Mouse (Mus musculus) kidney, postnatal 0 days (tissue): ENCODE measurements around the gene Rsad2. TPM values are rescaled to one million over a fixed set of nuclear protein-coding genes. Genes with fewer than 3 reads are reported as not detected.

Source experiments
- ATAC-seq: fragments of 200-750 bp; cut with Nextera tagmentation; replicated peaks from 2 replicates; pipeline ENCODE4 v1.8.0; 2017; ENCODE audit warnings: low read depth, moderate number of reproducible peaks, moderate TSS enrichment, moderate library complexity; ENCODE audit not compliant: low FRiP score
- DNase-seq: peaks from one replicate; pipeline ENCODE4 v3.0.0-alpha.2; 2016; ENCODE audit warnings: low spot score
- H3K27ac ChIP-seq: fragments of 300-500 bp; sonication (generic); 2 replicates; pipeline ENCODE4 v1.5.1; 2014; ENCODE audit warnings: mild to moderate bottlenecking
- H3K27me3 ChIP-seq: fragments of 300-500 bp; sonication (generic); 2 replicates; pipeline ENCODE4 v1.6.1; 2014; ENCODE audit warnings: low read length, mixed read lengths; ENCODE audit not compliant: insufficient read depth
- H3K36me3 ChIP-seq: fragments of 300-500 bp; sonication (generic); 2 replicates; pipeline ENCODE4 v1.6.1; 2014; ENCODE audit warnings: low read length, mixed read lengths; ENCODE audit not compliant: insufficient read depth
- H3K4me1 ChIP-seq: fragments of 300-500 bp; sonication (generic); replicated peaks from 2 replicates; pipeline ENCODE4 v1.6.1; 2014; ENCODE audit warnings: antibody characterized with exemption, low read length, mixed read lengths; ENCODE audit not compliant: insufficient read depth
- H3K4me2 ChIP-seq: fragments of 300-500 bp; sonication (generic); 2 replicates; pipeline ENCODE4 v1.6.1; 2014; ENCODE audit warnings: mild to moderate bottlenecking, low read length, moderate library complexity, mixed read lengths
- H3K4me3 ChIP-seq: fragments of 300-500 bp; sonication (generic); replicated peaks from 2 replicates; pipeline ENCODE4 v1.5.1; 2014; ENCODE audit warnings: low read depth, low read length
- H3K9ac ChIP-seq: fragments of 300-500 bp; sonication (generic); 2 replicates; pipeline ENCODE4 v1.6.1; 2014; ENCODE audit warnings: low read depth, low read length
- H3K9me3 ChIP-seq: fragments of 300-500 bp; sonication (generic); replicated peaks from 2 replicates; pipeline ENCODE4 v1.6.1; 2016; ENCODE audit warnings: low read length, inconsistent platforms, mixed read lengths
- CTCF ChIP-seq: IDR thresholded peaks from 2 replicates; pipeline ENCODE4 v1.5.1; 2016; ENCODE audit warnings: antibody characterized with exemption, low read depth, mild to moderate bottlenecking, moderate library complexity
- WGBS: fragments of 180-500 bp; shearing (Covaris S2); extraction: QIAGEN DNeasy Blood & Tissue Kit; methylation state at CpG from one replicate; pipeline ENCODE4 v1.1.7; 2014; 5-methylcytosine and 5-hydroxymethylcytosine counted together
- polyA plus RNA-seq: library from polyadenylated mRNA; unstranded; fragments of >200 nt; fragmentation: Nextera tagmentation; extraction: Ambion mirVana; gene quantifications from 2 replicates; pipeline ENCODE4 v1.2.1, GENCODE M21; 2015

The Rsad2 gene
- polyA plus RNA-seq, 1 experiment from 2014 or later = 36.2 TPM

DNA sequence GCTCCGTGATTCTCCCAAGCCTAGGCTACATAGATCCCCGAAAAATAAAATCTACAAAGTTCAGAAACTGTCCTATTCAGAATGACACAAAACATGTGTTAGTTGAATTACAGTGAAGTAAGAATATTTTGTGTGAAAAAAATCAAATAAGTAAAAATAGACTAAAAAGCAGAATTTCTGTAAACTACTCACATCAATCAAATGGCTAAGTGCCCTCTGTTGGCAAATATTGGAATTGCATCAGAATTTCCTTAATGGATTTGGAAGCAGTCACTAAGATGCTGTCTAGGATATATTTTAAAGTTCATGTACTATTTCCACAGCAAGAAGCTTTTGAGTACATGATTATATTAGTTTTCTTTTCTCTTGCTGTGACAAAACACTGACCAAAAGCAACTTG, 31.4 kb downstream of the Rsad2 start:
- peak; percentile 61 for DNase-seq
- no peaks in the 10 kb centered on the region for H3K36me3 ChIP-seq
- no peaks in the 10 kb centered on the region for H3K9me3 ChIP-seq
- TF ChIP-seq CTCF = peak; percentile 76
- ATAC-seq = no peak
- no peaks in the 10 kb centered on the region for H3K27me3 ChIP-seq
- H3K4me1 ChIP-seq = no peaks in the 10 kb centered on the region
- no peak overlapping the region for H3K4me3 ChIP-seq
- H3K9ac ChIP-seq = no peak overlapping the region
- no peak overlapping the region for H3K27ac ChIP-seq
- WGBS = 91% methylated on average over 2 of the region's 2 CpGs
- H3K4me2 ChIP-seq = no peak overlapping the region

- 72% methylated on average over 4 of the region's 4 CpGs for WGBS
- no peak overlapping the region for H3K4me3 ChIP-seq
- no peak for TF ChIP-seq CTCF
- H3K27ac ChIP-seq = no peak overlapping the region
- no peak for DNase-seq
- H3K9ac ChIP-seq = no peak overlapping the region
- H3K4me2 ChIP-seq = no peak overlapping the region
- H3K4me1 ChIP-seq = peaks cover 7% of the 10 kb centered on the region
- H3K27me3 ChIP-seq = no peaks in the 10 kb centered on the region
- no peaks in the 10 kb centered on the region for H3K9me3 ChIP-seq
- no peak for ATAC-seq
- H3K36me3 ChIP-seq = no peaks in the 10 kb centered on the region
Measured at GRCm38 (mm10) chr12:26418322-26418721, 37.9 kb downstream of the Rsad2 start.

DNA sequence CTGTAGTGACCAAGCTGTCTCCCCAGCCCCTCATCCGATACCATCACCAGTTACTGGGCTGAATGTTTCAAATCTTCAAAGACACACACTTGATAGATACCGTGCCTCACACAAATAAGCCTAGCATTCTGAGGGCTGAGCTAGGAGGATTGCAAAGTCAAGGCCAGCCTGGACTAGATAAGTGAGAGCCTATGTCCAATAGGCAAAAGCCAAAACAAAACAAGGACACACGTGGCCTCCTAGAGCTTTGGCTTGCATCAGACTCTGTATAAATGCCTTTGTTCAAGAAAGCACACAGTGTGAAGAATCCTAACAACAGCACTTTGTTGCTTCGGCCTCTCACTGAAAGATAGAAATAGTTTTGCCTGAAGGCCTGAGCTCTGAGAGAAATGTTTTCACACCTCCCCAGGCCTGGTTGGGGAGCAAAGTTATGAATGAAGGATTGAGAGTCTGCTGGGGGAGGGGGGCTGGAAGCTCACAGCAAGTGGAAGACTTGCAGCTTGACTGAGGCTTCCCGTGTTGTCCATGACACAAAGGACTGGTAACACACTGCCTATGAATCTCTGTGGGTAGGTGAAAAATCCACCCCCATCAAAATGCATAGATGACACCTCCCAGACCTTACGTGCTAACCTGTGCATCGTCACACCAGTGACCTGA, 39.5 kb downstream of the Rsad2 start:
- Histone ChIP-seq H3K4me3 (no peak overlapping the region), H3K4me1 (peaks cover 22% of the 10 kb centered on the region), H3K4me2 (no peak overlapping the region), H3K27ac (no peak overlapping the region), H3K9ac (no peak overlapping the region), H3K27me3 (no peaks in the 10 kb centered on the region), H3K9me3 (no peaks in the 10 kb centered on the region), H3K36me3 (no peaks in the 10 kb centered on the region)
- 85% methylated on average over 7 of the region's 7 CpGs for WGBS
- TF ChIP-seq CTCF = no peak
- DNase-seq (no peak), ATAC-seq (no peak)

DNA sequence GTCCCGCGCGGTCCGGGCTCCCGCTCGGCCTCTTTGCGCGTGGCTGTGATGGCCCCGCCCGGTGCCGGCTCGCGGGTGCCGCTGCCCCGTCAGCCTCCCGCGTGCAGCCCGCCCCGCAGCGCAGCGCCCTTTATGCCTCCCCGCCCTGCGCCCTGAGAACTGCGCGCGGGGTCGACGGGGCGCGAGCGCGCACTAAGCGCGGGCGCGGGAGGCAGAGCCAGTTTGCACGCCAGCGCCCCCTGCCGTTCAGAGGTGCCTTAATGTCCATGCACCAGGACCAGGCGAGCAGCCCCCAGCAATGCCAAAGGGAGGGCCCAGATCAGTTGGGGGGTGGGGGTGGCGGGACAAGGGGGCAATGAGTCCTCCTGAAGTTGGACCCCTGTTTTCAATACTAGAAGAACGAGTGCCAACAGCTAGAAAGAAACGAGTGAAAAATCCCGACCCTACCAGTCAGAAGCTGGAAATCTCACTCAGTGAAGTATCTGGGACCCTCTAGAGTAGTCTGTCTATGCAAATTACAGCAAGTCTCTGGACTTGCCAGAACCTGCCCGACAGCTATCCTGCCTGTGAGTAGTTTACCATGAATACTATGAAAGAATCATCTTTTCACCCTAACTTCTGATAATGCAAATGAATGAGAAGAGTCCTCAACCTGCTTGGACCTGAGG, 41.0 kb downstream of the Rsad2 start, which contains the start of gene Rnf144a:
Gene Rnf144a, minus strand, starts transcription at position 151 of the 668 bp plus-strand sequence.
- ATAC-seq (peak; percentile 93), DNase-seq (peak; percentile 90)
- H3K36me3 ChIP-seq = no peaks in the 10 kb centered on the region
- peak; percentile 80 for TF ChIP-seq CTCF
- H3K4me2 ChIP-seq = peak within 1 kb of the TSS; percentile 92
- H3K4me1 ChIP-seq = peaks cover 24% of the 10 kb centered on the region
- peak within 1 kb of the TSS; percentile 94 for H3K9ac ChIP-seq
- peak within 1 kb of the TSS; percentile 73 for H3K27ac ChIP-seq
- no peaks in the 10 kb centered on the region for H3K9me3 ChIP-seq
- H3K27me3 ChIP-seq = no peaks in the 10 kb centered on the region
- peak within 1 kb of the TSS; percentile 78 for H3K4me3 ChIP-seq
- whole genome bisulfite sequencing = under 1% methylated on average over 44 of the region's 45 CpGs

- WGBS = under 1% methylated on average over 49 of the region's 64 CpGs
- ATAC-seq (peak; percentile 74), DNase-seq (no peak)
- Histone ChIP-seq H3K27me3 (no peaks in the 10 kb centered on the region), H3K9me3 (no peaks in the 10 kb centered on the region), H3K36me3 (no peaks in the 10 kb centered on the region), H3K4me2 (peak overlapping the region; percentile 92), H3K27ac (peak overlapping the region; percentile 73), H3K9ac (peak overlapping the region; percentile 94), H3K4me1 (peaks cover 24% of the 10 kb centered on the region), H3K4me3 (peak overlapping the region; percentile 78)
- TF ChIP-seq CTCF = no peak
Measured at GRCm38 (mm10) chr12:26414451-26415103, 41.7 kb downstream of the Rsad2 start.

GRCm38 (mm10) chr12:26413961-26414411, 42.3 kb downstream of the Rsad2 start:
- ATAC-seq = 0 out of 2 replicates have a peak, but pooled peaks have one; percentile 12
- no peak for DNase-seq
- peaks cover 30% of the 10 kb centered on the region for H3K4me1 ChIP-seq
- H3K36me3 ChIP-seq = no peaks in the 10 kb centered on the region
- H3K9me3 ChIP-seq = no peaks in the 10 kb centered on the region
- peak overlapping the region; percentile 92 for H3K4me2 ChIP-seq
- H3K9ac ChIP-seq = peak overlapping the region; percentile 94
- H3K27ac ChIP-seq = peak overlapping the region; percentile 73; the same call in 1 of the 2 replicates
- H3K27me3 ChIP-seq = no peaks in the 10 kb centered on the region
- H3K4me3 ChIP-seq = peak overlapping the region; percentile 78
- 8% methylated on average over 8 of the region's 8 CpGs for whole genome bisulfite sequencing
- TF ChIP-seq CTCF = no peak
